Mouse (Mus musculus) cortical plate, adult 2 months (tissue): ENCODE results near the gene Arhgap15. TPM values are rescaled to one million over a fixed set of nuclear protein-coding genes. Genes with fewer than 3 reads are reported as not detected.
A peak's percentile ranks its signal among the peaks of the same experiment; 100 is the strongest.

ENCODE experiments used
- H3K27ac ChIP-seq: fragments of 200-500 bp; 2 replicates; pipeline ENCODE4 v1.5.1; 2012; ENCODE audit warnings: low read length, control low read depth, inconsistent platforms; ENCODE audit not compliant: insufficient read depth
- H3K4me1 ChIP-seq: fragments of 200-500 bp; 2 replicates; pipeline ENCODE4 v1.6.1; 2011; ENCODE audit warnings: low read length; ENCODE audit not compliant: control insufficient read depth, insufficient read depth
- H3K4me3 ChIP-seq: fragments of 200-500 bp; 2 replicates; pipeline ENCODE4 v1.5.1; 2011; ENCODE audit warnings: mild to moderate bottlenecking, low read length, control low read depth; ENCODE audit not compliant: insufficient read depth
- CTCF ChIP-seq: fragments of 200-500 bp; IDR thresholded peaks from 2 replicates; pipeline ENCODE4 v1.5.1; 2011; ENCODE audit warnings: mild to moderate bottlenecking, control low read depth, low read length; ENCODE audit not compliant: insufficient read depth; ENCODE audit errors: extremely low read depth
- POLR2A ChIP-seq: fragments of 200-500 bp; IDR thresholded peaks from 2 replicates; pipeline ENCODE4 v1.6.1; 2011; ENCODE audit warnings: mild to moderate bottlenecking, low read length, control low read depth; ENCODE audit not compliant: insufficient read depth; ENCODE audit errors: extremely low read depth
- polyA plus RNA-seq: library from polyadenylated mRNA; depleted of rRNA; stranded (reverse); fragments of >200 nt; gene quantifications from 2 replicates; pipeline ENCODE4 v1.2.3, GENCODE M21; 2012

Arhgap15 gene
- polyA plus RNA-seq, 1 experiment, result 8.9 TPM

GRCm38 (mm10) chr2:43962466-43962865, 213.8 kb downstream of the Arhgap15 start:
- Histone ChIP-seq H3K4me3 (no peak overlapping the region), H3K4me1 (no peaks in the 10 kb centered on the region), H3K27ac (no peak overlapping the region)
- TF ChIP-seq CTCF, result no peak
- no peak for TF ChIP-seq POLR2A

- no peak for TF ChIP-seq CTCF
- TF ChIP-seq POLR2A, result no peak
- H3K4me3 ChIP-seq, result no peak overlapping the region
- H3K27ac ChIP-seq, result no peak overlapping the region
- H3K4me1 ChIP-seq, result no peaks in the 10 kb centered on the region
Observed at GRCm38 (mm10) chr2:43968581-43968980, 220.0 kb downstream of the Arhgap15 start.

- Histone ChIP-seq H3K4me1 (no peaks in the 10 kb centered on the region; the same call in 1 of the 2 replicates), H3K4me3 (no peak overlapping the region), H3K27ac (peak overlapping the region; percentile 42)
- TF ChIP-seq CTCF, result no peak
- TF ChIP-seq POLR2A, result no peak
Observed at GRCm38 (mm10) chr2:43977732-43978131, 229.1 kb downstream of the Arhgap15 start.

- Histone ChIP-seq H3K27ac (peak overlapping the region; percentile 5; the same call in 1 of the 2 replicates), H3K4me1 (no peaks in the 10 kb centered on the region; the same call in 1 of the 2 replicates), H3K4me3 (no peak overlapping the region)
- TF ChIP-seq CTCF (no peak), POLR2A (no peak)
Observed at GRCm38 (mm10) chr2:43978177-43979013, 229.8 kb downstream of the Arhgap15 start.

GRCm38 (mm10) chr2:43986066-43986465, 237.4 kb downstream of the Arhgap15 start:
- H3K27ac ChIP-seq, result no peak overlapping the region
- no peaks in the 10 kb centered on the region; the same call in 1 of the 2 replicates for H3K4me1 ChIP-seq
- no peak overlapping the region for H3K4me3 ChIP-seq
- TF ChIP-seq CTCF (no peak), POLR2A (no peak)

GRCm38 (mm10) chr2:43987919-43988318, 239.3 kb downstream of the Arhgap15 start:
- H3K4me1 ChIP-seq, result no peaks in the 10 kb centered on the region; the same call in 1 of the 2 replicates
- no peak overlapping the region for H3K27ac ChIP-seq
- TF ChIP-seq POLR2A (no peak), CTCF (no peak)
- no peak overlapping the region for H3K4me3 ChIP-seq

GRCm38 (mm10) chr2:43989850-43990249, 241.2 kb downstream of the Arhgap15 start:
- no peak overlapping the region for H3K4me3 ChIP-seq
- 0 out of 2 replicates have a peak overlapping the region, but pooled peaks have one; percentile 8 for H3K27ac ChIP-seq
- no peaks in the 10 kb centered on the region; the same call in 1 of the 2 replicates for H3K4me1 ChIP-seq
- TF ChIP-seq CTCF (no peak), POLR2A (no peak)

- Histone ChIP-seq H3K4me3 (no peak overlapping the region), H3K27ac (no peak overlapping the region), H3K4me1 (no peaks in the 10 kb centered on the region; the same call in 1 of the 2 replicates)
- TF ChIP-seq POLR2A, result no peak
Observed at GRCm38 (mm10) chr2:43992510-43992909, 243.9 kb downstream of the Arhgap15 start.

GRCm38 (mm10) chr2:44002454-44002853, 253.8 kb downstream of the Arhgap15 start:
- Histone ChIP-seq H3K4me1 (no peaks in the 10 kb centered on the region), H3K27ac (no peak overlapping the region), H3K4me3 (no peak overlapping the region)
- no peak for TF ChIP-seq POLR2A
- TF ChIP-seq CTCF, result no peak

GRCm38 (mm10) chr2:44010249-44010648, 261.6 kb downstream of the Arhgap15 start:
- TF ChIP-seq CTCF, result no peak
- TF ChIP-seq POLR2A, result no peak
- no peak overlapping the region for H3K27ac ChIP-seq
- no peak overlapping the region for H3K4me3 ChIP-seq
- H3K4me1 ChIP-seq, result no peaks in the 10 kb centered on the region; the same call in 1 of the 2 replicates
